Mouse (Mus musculus) thymus, adult 2 months (tissue): Measurements from ENCODE around the gene Icam4.

Source experiments
- CTCF ChIP-seq: fragments of 200-500 bp; IDR thresholded peaks from 2 replicates; pipeline ENCODE4 v1.5.1; 2012; ENCODE audit warnings: mild to moderate bottlenecking, control low read depth, low read length, moderate library complexity, borderline replicate concordance; ENCODE audit not compliant: control insufficient read depth, poor library complexity, insufficient read depth; ENCODE audit errors: extremely low read depth
- POLR2A ChIP-seq: fragments of 200-500 bp; IDR thresholded peaks from 2 replicates; pipeline ENCODE4 v1.6.1; 2012; ENCODE audit warnings: mild to moderate bottlenecking, low read length, control low read depth, moderate library complexity; ENCODE audit not compliant: control insufficient read depth, poor library complexity, insufficient read depth; ENCODE audit errors: extremely low read depth

- TF ChIP-seq CTCF: no peak
- TF ChIP-seq POLR2A: no peak
These were observed 45.0 kb downstream of the Icam4 start for GRCm38 (mm10) chr9:21074173-21074572.
